Mouse (Mus musculus) ES-E14 (cell line): ENCODE measurements around the gene Bmf. TPM values are rescaled to one million over a fixed set of nuclear protein-coding genes. Genes with fewer than 3 reads are reported as not detected.
"Not testable (repeated sequence)": the region's sequence is repeated elsewhere in the genome, so short reads cannot be mapped to it uniquely, and the experiment has no call there.

Experiments
- DNase-seq: peaks from one replicate; pipeline ENCODE4 v3.0.0-alpha.2; 2013; ENCODE audit warnings: low read depth, low spot score
- H3K27ac ChIP-seq: 2 replicates; pipeline ENCODE4 v1.5.1; 2012; ENCODE audit warnings: low read depth, mild to moderate bottlenecking, low read length, moderate library complexity, mixed read lengths; ENCODE audit not compliant: poor library complexity, insufficient read depth, severe bottlenecking
- H3K36me3 ChIP-seq: 2 replicates; pipeline ENCODE4 v1.6.1; 2012; ENCODE audit warnings: mild to moderate bottlenecking, low read length, moderate library complexity, mixed read lengths; ENCODE audit not compliant: control insufficient read depth, poor library complexity, insufficient read depth, severe bottlenecking
- H3K4me1 ChIP-seq, 2 experiments: fragments of 150-350 bp in 1 of 2; sonication (generic) in 1 of 2; 2 replicates each; pipeline ENCODE4 v1.6.1; 2012; ENCODE audit warnings: low read length in 2 of 2, mild to moderate bottlenecking in 1 of 2, mixed read lengths in 1 of 2; ENCODE audit not compliant: control insufficient read depth in 2 of 2, insufficient read depth in 2 of 2, poor library complexity in 1 of 2
- H3K4me3 ChIP-seq, 2 experiments: fragments of 150-350 bp in 1 of 2; sonication (generic) in 1 of 2; 2 replicates each; pipeline ENCODE4 v1.5.1; 2012; ENCODE audit warnings: low read length in 2 of 2, low read depth in 1 of 2, mild to moderate bottlenecking in 1 of 2, mixed read lengths in 1 of 2; ENCODE audit not compliant: insufficient read depth in 1 of 2, poor library complexity in 1 of 2, severe bottlenecking in 1 of 2
- H3K9ac ChIP-seq: 2 replicates; pipeline ENCODE4 v1.6.1; 2012; ENCODE audit warnings: low read depth, mild to moderate bottlenecking, low read length, mixed read lengths; ENCODE audit not compliant: poor library complexity, insufficient read depth, severe bottlenecking
- H3K9me3 ChIP-seq: fragments of 150-350 bp; sonication (generic); 2 replicates; pipeline ENCODE4 v1.6.1; 2012; ENCODE audit warnings: low read depth, mild to moderate bottlenecking, low read length; ENCODE audit not compliant: control insufficient read depth, insufficient read depth
- CHD2 ChIP-seq: IDR thresholded peaks from 2 replicates; pipeline ENCODE4 v1.6.1; 2014; ENCODE audit warnings: mild to moderate bottlenecking, low read depth, low read length, inconsistent platforms
- HCFC1 ChIP-seq: IDR thresholded peaks from 2 replicates; pipeline ENCODE4 v1.6.1; 2012; ENCODE audit warnings: low read length, inconsistent platforms, borderline replicate concordance; ENCODE audit not compliant: insufficient read depth
- MAFK ChIP-seq: IDR thresholded peaks from 2 replicates; pipeline ENCODE4 v1.6.1; 2014; ENCODE audit warnings: mild to moderate bottlenecking, low read depth, low read length, inconsistent platforms; ENCODE audit not compliant: insufficient read depth
- ZC3H11A ChIP-seq: IDR thresholded peaks from 2 replicates; pipeline ENCODE4 v1.6.1; 2012; ENCODE audit warnings: low read depth, mild to moderate bottlenecking, inconsistent platforms, low read length, borderline replicate concordance
- ZNF384 ChIP-seq: IDR thresholded peaks from 2 replicates; pipeline ENCODE4 v1.6.1; 2012; ENCODE audit warnings: low read depth, low read length, inconsistent platforms
- in situ Hi-C, 2 experiments: fragments of 600-800 bp; cut with MboI; formaldehyde crosslinking; loops; one replicate each; pipeline ENCODE4 v1.15.1; 2025; ENCODE audit warnings: low sequenced_read_pairs in 2 of 2, inconsistent platforms in 1 of 2; ENCODE audit not compliant: unreplicated experiment in 2 of 2
- total RNA-seq: library from RNA; depleted of rRNA; stranded (reverse); fragments of 300-350 nt; gene quantifications from 2 replicates; pipeline ENCODE4 v1.2.3, GENCODE M21; 2012

Bmf gene
- total RNA-seq, 1 experiment: 9.1 TPM

DNA sequence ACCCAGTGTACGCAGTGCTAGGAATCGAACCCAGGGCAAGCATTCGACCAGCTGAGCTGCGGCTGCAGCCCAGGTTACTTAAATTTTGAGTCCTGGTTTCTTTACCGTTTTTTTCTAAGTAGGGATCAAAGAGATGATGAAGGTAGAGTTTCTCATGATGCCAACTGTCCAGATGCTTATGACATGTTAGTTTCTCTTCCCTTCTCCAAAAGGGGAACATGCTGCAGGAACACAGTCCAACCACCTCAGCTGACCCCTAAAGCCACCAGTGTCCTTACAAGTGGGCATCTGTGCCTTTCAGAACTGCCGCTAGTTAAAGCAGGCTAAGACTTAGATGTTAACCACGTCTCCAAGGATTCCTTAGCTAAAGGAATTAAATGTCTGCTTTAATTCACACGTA lies 17.7 kb upstream of the Bmf start:
- H3K27ac ChIP-seq: no peak overlapping the region
- no peaks in the 10 kb centered on the region for H3K36me3 ChIP-seq
- no peak for DNase-seq
- H3K9me3 ChIP-seq: no peaks in the 10 kb centered on the region
- H3K4me1 ChIP-seq: peaks cover 0 to 2% of the 10 kb centered on the region in 2 experiments; a peak in 1 of 4 replicates
- H3K9ac ChIP-seq: no peak overlapping the region
- no peak overlapping the region for H3K4me3 ChIP-seq
- in situ Hi-C loops: no loop called here
- TF ChIP-seq ZNF384 (no peak), MAFK (no peak), ZC3H11A (no peak), HCFC1 (no peak), CHD2 (no peak)

DNA sequence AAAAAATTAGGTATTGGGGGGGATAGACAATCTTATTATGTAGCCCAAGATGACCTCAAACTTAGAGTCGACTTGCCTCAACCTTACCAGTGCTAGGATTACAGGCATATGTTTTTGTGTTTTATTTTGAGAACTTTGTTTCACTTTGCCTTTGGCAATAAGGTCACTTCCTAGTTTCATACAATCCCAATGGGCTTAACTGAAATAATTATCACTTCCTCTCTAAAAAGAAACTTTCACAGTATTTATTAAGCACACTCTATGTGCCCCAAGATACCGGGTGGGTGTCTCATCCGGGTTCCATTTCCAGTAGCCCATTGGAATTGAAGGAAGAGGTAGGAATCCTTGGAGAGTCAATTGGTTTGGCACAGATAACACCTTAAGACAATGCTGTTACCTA lies 12.9 kb upstream of the Bmf start:
- Histone ChIP-seq H3K27ac (no peak overlapping the region), H3K36me3 (no peaks in the 10 kb centered on the region), H3K4me1 (peaks cover 0 to 2% of the 10 kb centered on the region in 2 experiments; a peak in 1 of 4 replicates), H3K9ac (no peak overlapping the region), H3K4me3 (no peak overlapping the region), H3K9me3 (no peaks in the 10 kb centered on the region)
- in situ Hi-C loops: no loop called here
- DNase-seq: no peak
- no peak for TF ChIP-seq HCFC1
- TF ChIP-seq CHD2: no peak
- TF ChIP-seq ZNF384: no peak
- no peak for TF ChIP-seq ZC3H11A
- TF ChIP-seq MAFK: no peak

DNA sequence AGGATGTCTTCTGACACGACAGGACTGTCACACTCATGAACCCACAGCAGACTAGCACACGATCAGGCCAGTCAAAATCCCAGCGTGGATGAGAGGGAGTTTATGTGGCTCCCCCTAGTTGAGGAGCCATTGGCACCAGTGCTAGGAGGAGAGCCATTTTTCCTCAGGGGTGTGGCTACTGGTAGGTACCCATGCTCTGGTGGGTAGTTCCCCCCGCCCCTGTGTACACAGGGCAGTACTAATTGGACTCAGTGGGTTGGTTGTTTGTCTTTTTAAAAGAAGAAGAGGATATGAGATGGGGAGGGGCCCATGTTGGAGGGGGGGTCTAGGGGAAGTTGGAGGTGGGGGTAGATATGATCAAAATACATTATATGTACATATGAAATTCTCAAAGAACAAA lies 12.5 kb upstream of the Bmf start:
- Histone ChIP-seq H3K27ac (no peak overlapping the region), H3K36me3 (no peaks in the 10 kb centered on the region), H3K4me1 (peaks cover 0 to 2% of the 10 kb centered on the region in 2 experiments; a peak in 1 of 4 replicates), H3K9ac (no peak overlapping the region), H3K9me3 (no peaks in the 10 kb centered on the region), H3K4me3 (no peak overlapping the region)
- TF ChIP-seq MAFK (no peak), HCFC1 (no peak), ZC3H11A (no peak), ZNF384 (no peak), CHD2 (no peak)
- no peak for DNase-seq
- in situ Hi-C loops: no loop called here

DNA sequence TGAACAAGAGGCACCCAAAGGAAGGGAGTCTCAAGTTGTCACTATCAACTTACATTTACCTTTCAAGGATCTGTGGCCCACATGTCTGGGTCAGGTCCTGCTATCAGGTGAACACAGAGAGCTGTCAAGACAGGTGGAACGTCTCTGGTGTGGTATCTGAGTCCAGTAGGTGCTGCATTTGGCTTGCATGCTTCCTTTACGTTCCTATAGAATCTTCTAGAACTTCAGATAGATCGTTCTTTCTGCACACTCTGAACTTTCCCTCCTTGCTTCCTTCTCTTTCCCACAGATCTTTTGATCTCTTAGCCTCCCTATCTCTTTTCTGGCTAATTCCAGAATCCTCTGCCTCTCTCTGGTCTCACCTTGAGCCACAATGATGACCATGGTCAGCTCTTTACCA lies 8.9 kb upstream of the Bmf start:
- H3K27ac ChIP-seq: no peak overlapping the region
- no peaks in the 10 kb centered on the region for H3K9me3 ChIP-seq
- no peaks in the 10 kb centered on the region for H3K36me3 ChIP-seq
- H3K4me3 ChIP-seq: no peak overlapping the region
- no peak for DNase-seq
- in situ Hi-C loops: no loop called here
- peaks cover 0 to 2% of the 10 kb centered on the region in 2 experiments; a peak in 1 of 4 replicates for H3K4me1 ChIP-seq
- no peak overlapping the region for H3K9ac ChIP-seq
- TF ChIP-seq ZC3H11A (no peak), CHD2 (no peak), MAFK (no peak), ZNF384 (no peak), HCFC1 (no peak)

DNA sequence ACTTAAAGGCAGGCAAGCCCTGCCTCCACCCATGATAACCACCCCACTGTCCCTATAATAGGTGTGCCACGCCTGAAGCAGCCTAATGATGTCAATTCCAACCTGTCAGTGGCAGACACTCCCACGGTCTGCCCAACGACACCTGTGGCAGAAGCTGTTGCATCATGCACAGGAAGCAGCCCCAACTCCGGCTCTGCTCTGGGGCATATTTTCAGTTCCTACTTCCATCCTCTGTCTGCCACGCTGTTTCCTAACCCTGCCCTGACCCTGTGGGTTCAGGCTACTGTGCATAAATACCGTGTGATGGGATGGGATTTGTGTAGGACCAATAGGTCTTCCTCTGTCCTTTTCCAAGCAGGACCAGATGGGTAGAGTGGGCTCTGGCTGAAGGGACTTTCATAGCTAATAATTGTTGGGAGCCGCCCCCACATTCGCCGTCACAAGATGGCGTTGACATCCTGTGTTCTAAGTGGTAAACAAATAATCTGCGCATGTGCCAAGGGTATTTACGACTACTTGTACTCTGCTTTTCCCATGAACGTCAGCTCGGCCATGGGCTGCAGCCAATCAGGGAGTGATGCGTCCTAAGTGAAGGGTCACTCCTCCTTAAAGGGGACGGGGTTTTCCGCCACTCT lies 5.0 kb upstream of the Bmf start:
- in situ Hi-C loops, H3K36me3 ChIP-seq, H3K27ac ChIP-seq, DNase-seq, H3K9me3 ChIP-seq, H3K4me3 ChIP-seq, H3K9ac ChIP-seq: not testable (repeated sequence)
- peaks cover 5 to 11% of the 10 kb centered on the region in 2 experiments; a peak in 3 of 4 replicates for H3K4me1 ChIP-seq
